Mouse (Mus musculus) ES-Bruce4 (cell line): Measurements from ENCODE around the gene Tmem53.

Experiments
- CTCF ChIP-seq: IDR thresholded peaks from one replicate; pipeline ENCODE4 v1.8.1; 2011; ENCODE audit warnings: low read depth, low read length
- EP300 ChIP-seq: IDR thresholded peaks from 2 replicates; pipeline ENCODE4 v1.6.1; 2011; ENCODE audit warnings: low read depth, low read length; ENCODE audit not compliant: insufficient read depth
- POLR2A ChIP-seq: IDR thresholded peaks from one replicate; pipeline ENCODE4 v1.8.1; 2011; ENCODE audit warnings: low read length; ENCODE audit not compliant: insufficient read depth

- TF ChIP-seq POLR2A (no peak), CTCF (no peak), EP300 (no peak)
Observed at GRCm38 (mm10) chr4:117251801-117252316, at the start of gene Tmem53, which contains the start of gene Armh1.
